Comparison of ENCODE assay signal across 8 mouse cellular contexts in genomic region chrX:7842318-7842717, GRCm38 (mm10). TPM values are rescaled to one million over a fixed set of nuclear protein-coding genes. Genes with fewer than 3 reads are reported as not detected.
DNase-seq lines count a peak whose midpoint lies in the region; ATAC-seq and TF ChIP-seq lines count a peak whose summit lies in the region.

No protein-coding gene starts in this region.

- TF ChIP-seq POLR2A in embryonic fibroblast, embryonic 13.5 days (IDR thresholded peaks at IDR 0.05; ENCODE audit: low read depth, low read length): no peak

- H3K4me2 ChIP-seq in heart, embryonic 11.5 days: peak overlapping the region; percentile 72
- H3K4me2 ChIP-seq in lung, postnatal 0 days (replicated peaks; ENCODE audit: low read depth, low read length): peak overlapping the region; percentile 58
- H3K4me2 ChIP-seq in stomach, embryonic 16.5 days (ENCODE audit: low read depth, low read length): peak overlapping the region; percentile 62

- no peak for DNase-seq in heart, adult 18-20 months
- DNase-seq in ES-E14 (ENCODE audit: low read depth, low spot score): no peak
- DNase-seq in induced T-regulatory cell, adult 2 months (ENCODE audit: low read depth): peak; percentile 47
- peak; percentile 31 for DNase-seq in lung, postnatal 0 days (ENCODE audit: low spot score)
- DNase-seq in c-Kit-positive CD71-positive TER-119-positive erythroid progenitor cells, embryonic 14.5 days (ENCODE audit: low spot score): no peak

- no peaks in the 10 kb centered on the region for H3K36me3 ChIP-seq in heart, embryonic 11.5 days (ENCODE audit: control insufficient read depth, insufficient read depth, low read length)
- H3K36me3 ChIP-seq in ES-E14 (ENCODE audit: control insufficient read depth, insufficient read depth, low read length, poor library complexity, severe bottlenecking): peaks cover 4% of the 10 kb centered on the region; the same call in 1 of the 2 replicates
- no peaks in the 10 kb centered on the region for H3K36me3 ChIP-seq in lung, postnatal 0 days (ENCODE audit: insufficient read depth, low read length)
- no peaks in the 10 kb centered on the region for H3K36me3 ChIP-seq in stomach, embryonic 16.5 days (ENCODE audit: control insufficient read depth, insufficient read depth, low read length)

- TF ChIP-seq EP300 in lung, postnatal 0 days (IDR thresholded peaks at IDR 0.05): no peak

- no peak for TF ChIP-seq CTCF in embryonic fibroblast, embryonic 13.5 days (IDR thresholded peaks at IDR 0.05; ENCODE audit: borderline replicate concordance, insufficient read depth, low read length)
- TF ChIP-seq CTCF in lung, postnatal 0 days (IDR thresholded peaks at IDR 0.05): no peak

- peak overlapping the region; percentile 75 for H3K9ac ChIP-seq in heart, embryonic 11.5 days (ENCODE audit: low read depth, low read length)
- H3K9ac ChIP-seq in ES-E14 (ENCODE audit: insufficient read depth, low read depth, low read length, poor library complexity, severe bottlenecking): peak overlapping the region; percentile 97
- peak overlapping the region; percentile 70 for H3K9ac ChIP-seq in lung, postnatal 0 days (replicated peaks; ENCODE audit: low read depth)
- peak overlapping the region; percentile 90 for H3K9ac ChIP-seq in stomach, embryonic 16.5 days (ENCODE audit: low read length)

- peak overlapping the region; percentile 90 for H3K27ac ChIP-seq in heart, embryonic 11.5 days (ENCODE audit: low read depth, low read length)
- peak overlapping the region; percentile 74 for H3K27ac ChIP-seq in ES-E14 (ENCODE audit: insufficient read depth, low read depth, low read length, poor library complexity, severe bottlenecking)
- H3K27ac ChIP-seq in embryonic fibroblast, embryonic 13.5 days (ENCODE audit: insufficient read depth, low read length): peak overlapping the region; percentile 72
- peak overlapping the region; percentile 93 for H3K27ac ChIP-seq in lung, postnatal 0 days (ENCODE audit: low read length)
- H3K27ac ChIP-seq in stomach, embryonic 16.5 days (ENCODE audit: low read length): peak overlapping the region; percentile 88

- in situ Hi-C loops in ES-E14 (cut with MboI; ENCODE audit: low sequenced_read_pairs in 2 of 2, unreplicated experiment in 2 of 2): no loop called here

- H3K9me3 ChIP-seq in heart, embryonic 11.5 days (replicated peaks; ENCODE audit: control insufficient read depth, low read length): no peaks in the 10 kb centered on the region
- H3K9me3 ChIP-seq in ES-E14 (ENCODE audit: control insufficient read depth, insufficient read depth, low read depth, low read length): no peaks in the 10 kb centered on the region
- no peaks in the 10 kb centered on the region for H3K9me3 ChIP-seq in lung, postnatal 0 days (ENCODE audit: low read length)
- no peaks in the 10 kb centered on the region for H3K9me3 ChIP-seq in stomach, embryonic 16.5 days (replicated peaks; ENCODE audit: control insufficient read depth, low read length)

- peak overlapping the region; percentile 49 for H3K4me3 ChIP-seq in heart, embryonic 11.5 days (ENCODE audit: low read depth, low read length)
- peak overlapping the region; percentile 89 to 91 for H3K4me3 ChIP-seq in ES-E14 (ENCODE audit: insufficient read depth in 1 of 2, low read depth in 1 of 2, low read length in 2 of 2, poor library complexity in 1 of 2, severe bottlenecking in 1 of 2)
- peak overlapping the region; percentile 84 for H3K4me3 ChIP-seq in embryonic fibroblast, embryonic 13.5 days (ENCODE audit: insufficient read depth, low read length)
- peak overlapping the region; percentile 68 for H3K4me3 ChIP-seq in lung, postnatal 0 days (ENCODE audit: low read depth, low read length)
- H3K4me3 ChIP-seq in stomach, embryonic 16.5 days (replicated peaks; ENCODE audit: low read length): peak overlapping the region; percentile 67

- H3K27me3 ChIP-seq in heart, embryonic 11.5 days (ENCODE audit: control insufficient read depth, insufficient read depth, low read length): no peaks in the 10 kb centered on the region
- no peaks in the 10 kb centered on the region for H3K27me3 ChIP-seq in lung, postnatal 0 days (replicated peaks; ENCODE audit: insufficient read depth, low read length)
- no peaks in the 10 kb centered on the region for H3K27me3 ChIP-seq in stomach, embryonic 16.5 days (ENCODE audit: control insufficient read depth, insufficient read depth, low read length)

- 11% methylated on average over 26 of the region's 42 CpGs for WGBS in heart, embryonic 11.5 days (ENCODE audit: insufficient replicate concordance)
- 8% methylated on average over 38 of the region's 42 CpGs for WGBS in lung, postnatal 0 days
- 14% methylated on average over 37 of the region's 42 CpGs for WGBS in stomach, embryonic 16.5 days

- no peaks in the 10 kb centered on the region for H3K4me1 ChIP-seq in heart, embryonic 11.5 days (ENCODE audit: control insufficient read depth, insufficient read depth, low read length)
- H3K4me1 ChIP-seq in ES-E14 (ENCODE audit: control insufficient read depth in 2 of 2, insufficient read depth in 2 of 2, low read length in 2 of 2, poor library complexity in 1 of 2): no peaks in the 10 kb centered on the region; a peak in 1 of 4 replicates
- no peaks in the 10 kb centered on the region; the same call in 1 of the 2 replicates for H3K4me1 ChIP-seq in embryonic fibroblast, embryonic 13.5 days (ENCODE audit: control insufficient read depth, insufficient read depth, low read length)
- no peaks in the 10 kb centered on the region for H3K4me1 ChIP-seq in lung, postnatal 0 days (ENCODE audit: insufficient read depth, low read depth, low read length)
- H3K4me1 ChIP-seq in stomach, embryonic 16.5 days (ENCODE audit: control insufficient read depth, insufficient read depth, low read length): 0 out of 2 replicates have a peak, but pooled peaks cover 5% of the 10 kb centered on the region

- ATAC-seq in heart, embryonic 11.5 days (replicated peaks; ENCODE audit: insufficient number of reproducible peaks, low FRiP score, low TSS enrichment): no peak
- no peak for ATAC-seq in lung, postnatal 0 days
- ATAC-seq in stomach, embryonic 16.5 days (ENCODE audit: insufficient read depth, low FRiP score): no peak

TF ChIP-seq in ES-E14, 5 proteins besides CTCF, POLR2A, EP300 and RAD21:
- TF ChIP-seq ZC3H11A (IDR thresholded peaks at IDR 0.05; ENCODE audit: borderline replicate concordance, low read depth, low read length) (no peak), MAFK (IDR thresholded peaks at IDR 0.05; ENCODE audit: insufficient read depth, low read depth, low read length) (no peak), ZNF384 (IDR thresholded peaks at IDR 0.05; ENCODE audit: low read depth, low read length) (no peak), CHD2 (IDR thresholded peaks at IDR 0.05; ENCODE audit: low read depth, low read length) (no peak), HCFC1 (IDR thresholded peaks at IDR 0.05; ENCODE audit: borderline replicate concordance, insufficient read depth, low read length) (no peak)
TF ChIP-seq in ES-E14: peak in this region for 0.

RNA-seq across cellular contexts. Expression of gene Otud5, which starts 1.2 kb away (rescaled TPM):
- 22.9 and 23.7 TPM in 2 replicates for polyA plus RNA-seq in heart, embryonic 11.5 days (2014; fragmentation: Nextera tagmentation; extraction: Ambion mirVana)
- total RNA-seq in heart, adult 18-20 months (2021): 10 to 100 TPM; 19.3 to 23.4 TPM
- total RNA-seq in ES-E14 (2012; rRNA removed): 65.3 and 71.0 TPM in 2 replicates
- 57.5 and 65.0 TPM in 2 replicates for polyA plus RNA-seq in embryonic fibroblast, embryonic 13.5 days (2011; ENCODE audit: insufficient read length, low read depth, missing spikeins)
- polyA plus RNA-seq in lung, postnatal 0 days (2015; fragmentation: Nextera tagmentation; extraction: Ambion mirVana): 29.0 and 30.3 TPM in 2 replicates
- polyA plus RNA-seq in stomach, embryonic 16.5 days (2015; fragmentation: Nextera tagmentation; extraction: Ambion mirVana): 25.3 and 28.6 TPM in 2 replicates

RNA-seq across cellular contexts. Expression of gene Kcnd1, which starts 20.2 kb away (rescaled TPM):
- 1.6 TPM in 2 replicates for polyA plus RNA-seq in heart, embryonic 11.5 days (2014; fragmentation: Nextera tagmentation; extraction: Ambion mirVana)
- under 1 TPM; 0.15 to 0.57 TPM for total RNA-seq in heart, adult 18-20 months (2021)
- total RNA-seq in ES-E14 (2012; rRNA removed): 3.1 and 5.4 TPM in 2 replicates
- 5.7 and 7.5 TPM in 2 replicates for polyA plus RNA-seq in embryonic fibroblast, embryonic 13.5 days (2011; ENCODE audit: insufficient read length, low read depth, missing spikeins)
- polyA plus RNA-seq in lung, postnatal 0 days (2015; fragmentation: Nextera tagmentation; extraction: Ambion mirVana): 0.30 and 0.41 TPM in 2 replicates
- polyA plus RNA-seq in stomach, embryonic 16.5 days (2015; fragmentation: Nextera tagmentation; extraction: Ambion mirVana): 1.7 and 2.0 TPM in 2 replicates

RNA-seq across cellular contexts. Expression of gene Pim2, which starts 35.7 kb away (rescaled TPM):
- 5.2 and 5.7 TPM in 2 replicates for polyA plus RNA-seq in heart, embryonic 11.5 days (2014; fragmentation: Nextera tagmentation; extraction: Ambion mirVana)
- 1 to 10 TPM; 2.2 to 4.3 TPM for total RNA-seq in heart, adult 18-20 months (2021)
- total RNA-seq in ES-E14 (2012; rRNA removed): 17.2 and 20.8 TPM in 2 replicates
- polyA plus RNA-seq in embryonic fibroblast, embryonic 13.5 days (2011; ENCODE audit: insufficient read length, low read depth, missing spikeins): 4.0 and 4.3 TPM in 2 replicates
- 5.5 and 7.0 TPM in 2 replicates for polyA plus RNA-seq in lung, postnatal 0 days (2015; fragmentation: Nextera tagmentation; extraction: Ambion mirVana)
- polyA plus RNA-seq in stomach, embryonic 16.5 days (2015; fragmentation: Nextera tagmentation; extraction: Ambion mirVana): 10.9 and 11.1 TPM in 2 replicates

RNA-seq across cellular contexts. Expression of gene Slc35a2, which starts 41.5 kb away (rescaled TPM):
- polyA plus RNA-seq in heart, embryonic 11.5 days (2014; fragmentation: Nextera tagmentation; extraction: Ambion mirVana): 16.9 and 19.1 TPM in 2 replicates
- total RNA-seq in heart, adult 18-20 months (2021): 10 to 100 TPM; 10.6 to 17.3 TPM
- 38.3 and 51.2 TPM in 2 replicates for total RNA-seq in ES-E14 (2012; rRNA removed)
- polyA plus RNA-seq in embryonic fibroblast, embryonic 13.5 days (2011; ENCODE audit: insufficient read length, low read depth, missing spikeins): 113 and 123 TPM in 2 replicates
- polyA plus RNA-seq in lung, postnatal 0 days (2015; fragmentation: Nextera tagmentation; extraction: Ambion mirVana): 30.0 and 32.2 TPM in 2 replicates
- polyA plus RNA-seq in stomach, embryonic 16.5 days (2015; fragmentation: Nextera tagmentation; extraction: Ambion mirVana): 45.0 and 47.0 TPM in 2 replicates

RNA-seq across cellular contexts. Expression of gene Gripap1, which starts 52.8 kb away (rescaled TPM):
- polyA plus RNA-seq in heart, embryonic 11.5 days (2014; fragmentation: Nextera tagmentation; extraction: Ambion mirVana): 26.5 and 26.8 TPM in 2 replicates
- 10 to 100 TPM; 20.5 to 22.9 TPM for total RNA-seq in heart, adult 18-20 months (2021)
- 14.9 and 22.6 TPM in 2 replicates for total RNA-seq in ES-E14 (2012; rRNA removed)
- 37.7 and 42.1 TPM in 2 replicates for polyA plus RNA-seq in embryonic fibroblast, embryonic 13.5 days (2011; ENCODE audit: insufficient read length, low read depth, missing spikeins)
- 22.1 and 25.6 TPM in 2 replicates for polyA plus RNA-seq in lung, postnatal 0 days (2015; fragmentation: Nextera tagmentation; extraction: Ambion mirVana)
- polyA plus RNA-seq in stomach, embryonic 16.5 days (2015; fragmentation: Nextera tagmentation; extraction: Ambion mirVana): 42.4 and 47.8 TPM in 2 replicates

Comparison
In these comparisons a context has a peak if more than half of its experiments do, and no peak if none do; other contexts are left out.
1. DNase-seq: peak in induced T-regulatory cell, adult 2 months (single experiment) and lung, postnatal 0 days (single experiment); none in heart, adult 18-20 months (0 of 2), ES-E14 (single experiment) and c-Kit-positive CD71-positive TER-119-positive erythroid progenitor cells, embryonic 14.5 days (single experiment).
2. Peak in every context shown above with its lines, with median percentiles within 50 percentile points of each other: H3K27ac ChIP-seq, H3K4me2 ChIP-seq, H3K4me3 ChIP-seq and H3K9ac ChIP-seq.